Mouse (Mus musculus) olfactory bulb, adult 2 months (tissue): ENCODE measurements around the gene 4930402H24Rik.

Experiments
- CTCF ChIP-seq: fragments of 200-500 bp; IDR thresholded peaks from 2 replicates; pipeline ENCODE4 v1.5.1; 2012; ENCODE audit warnings: low read depth, mild to moderate bottlenecking, low read length, moderate library complexity; ENCODE audit not compliant: insufficient read depth
- POLR2A ChIP-seq: fragments of 200-500 bp; IDR thresholded peaks from 2 replicates; pipeline ENCODE4 v1.6.1; 2012; ENCODE audit warnings: mild to moderate bottlenecking, low read depth, low read length, moderate library complexity; ENCODE audit not compliant: insufficient read depth

DNA sequence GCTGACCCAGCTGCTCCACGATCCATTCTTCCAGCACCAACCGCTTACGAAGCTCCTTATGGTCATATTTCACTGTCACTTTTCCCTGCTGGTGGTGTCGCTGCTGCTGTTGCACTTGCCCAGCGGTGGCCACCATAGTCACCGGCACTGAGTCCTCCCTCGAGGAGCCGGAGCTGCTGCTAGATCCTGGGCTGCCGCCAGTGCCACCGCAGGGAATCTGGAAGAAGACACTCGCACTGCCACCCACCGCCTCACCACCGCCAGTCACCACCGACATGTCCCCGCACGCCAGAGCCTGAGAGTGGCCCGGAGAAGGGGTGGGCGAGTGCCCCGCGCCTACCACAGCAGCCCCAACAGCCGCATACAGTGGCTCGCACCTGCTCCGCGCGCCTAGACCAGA lies 102.5 kb downstream of the 4930402H24Rik start:
- no peak for TF ChIP-seq CTCF
- TF ChIP-seq POLR2A, result no peak
